Mouse (Mus musculus): ENCODE measurements around the gene Sik2.

DNA sequence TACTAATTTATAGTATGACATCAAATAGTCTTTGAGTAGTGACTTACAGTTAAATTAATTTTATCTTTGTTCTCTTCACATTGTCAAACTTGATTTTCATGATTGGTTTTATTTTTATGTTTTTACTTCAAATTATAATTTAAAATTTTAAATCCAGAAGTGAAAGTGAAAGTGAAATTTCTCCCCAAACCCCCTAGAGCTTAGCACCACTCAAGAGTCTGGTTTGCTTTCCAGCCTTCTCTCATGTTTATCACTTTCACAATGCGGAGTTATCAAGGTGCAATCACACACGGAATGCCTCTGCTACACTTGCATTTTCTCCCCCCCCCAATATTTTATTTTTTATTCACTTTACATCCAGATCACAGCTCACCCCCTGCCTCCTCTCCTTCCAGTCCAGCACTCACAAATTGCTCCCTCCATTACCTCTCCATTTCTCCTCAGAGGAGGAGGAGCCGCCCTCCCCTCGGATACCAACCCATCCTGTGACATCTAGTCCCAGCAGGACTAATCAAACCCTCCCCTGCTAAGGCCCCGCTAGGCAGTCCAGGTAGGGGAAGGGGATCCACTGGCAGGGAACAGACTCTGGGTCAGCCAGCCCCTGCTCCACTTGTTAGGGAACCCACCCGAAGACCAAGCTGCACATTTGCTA, 104.6 kb downstream of the Sik2 start:
- TF ChIP-seq CTCF (IDR thresholded peaks at IDR 0.05; ENCODE audit: low read depth) (no peak), EP300 (IDR thresholded peaks at IDR 0.05; ENCODE audit: low read depth) (no peak)

Measured in heart, postnatal 0 days (tissue).